13 mouse cellular contexts compared by ENCODE assay signal in genomic region chr1:78696305-78696704, GRCm38 (mm10).
"Had no signal": no experiment of that assay in that cellular context is flagged by ENCODE, and none has a peak within 500 bp of the region (broad histone marks: within the 10 kb centered on the region; RNA-seq: fewer than 3 reads in every experiment).

No protein-coding gene starts in this region.

- DNase-seq: lung, adult 18-20 months; lung, embryonic 14.5 days; lung, postnatal 10 days; lung, postnatal 4 days; midbrain, embryonic 14.5 days; right cerebral cortex, adult 18-20 months; right cerebral cortex, postnatal 25 days; right cerebral cortex, postnatal 4 days; spleen, adult 18-20 months; thymus, adult 18-20 months; thymus, postnatal 14 days; thymus, postnatal 36 days had no signal

- ATAC-seq: midbrain, embryonic 16.5 days had no signal
